Mouse (Mus musculus) midbrain, embryonic 15.5 days (tissue): ENCODE measurements at regions not wholly inside any gene's neighbourhood (a gene's known extent, or its start where the extent isn't known, plus 50 kb on each side); places are given as distances from the start of the nearest gene placed in this dataset.

Experiments
- ATAC-seq: fragments of 200-750 bp; cut with Nextera tagmentation; replicated peaks from 2 replicates; pipeline ENCODE4 v1.8.0; 2017; ENCODE audit warnings: moderate TSS enrichment
- H3K27ac ChIP-seq: fragments of 300-500 bp; sonication (generic); 2 replicates; pipeline ENCODE4 v1.5.1; 2015; ENCODE audit warnings: mild to moderate bottlenecking, inconsistent platforms
- H3K27me3 ChIP-seq: fragments of 300-500 bp; sonication (generic); replicated peaks from 2 replicates; pipeline ENCODE4 v1.6.1; 2015; ENCODE audit warnings: inconsistent platforms
- H3K36me3 ChIP-seq: fragments of 300-500 bp; sonication (generic); replicated peaks from 2 replicates; pipeline ENCODE4 v1.6.1; 2015; ENCODE audit warnings: inconsistent platforms
- H3K4me1 ChIP-seq: fragments of 300-500 bp; sonication (generic); 2 replicates; pipeline ENCODE4 v1.6.1; 2015; ENCODE audit warnings: inconsistent platforms
- H3K4me2 ChIP-seq: fragments of 300-500 bp; sonication (generic); 2 replicates; pipeline ENCODE4 v1.6.1; 2015; ENCODE audit warnings: inconsistent platforms, mild to moderate bottlenecking, moderate library complexity
- H3K4me3 ChIP-seq: fragments of 300-500 bp; sonication (generic); 2 replicates; pipeline ENCODE4 v1.5.1; 2015; ENCODE audit warnings: mild to moderate bottlenecking, inconsistent platforms
- H3K9ac ChIP-seq: fragments of 300-500 bp; sonication (generic); 2 replicates; pipeline ENCODE4 v1.6.1; 2015; ENCODE audit warnings: mild to moderate bottlenecking, inconsistent platforms
- H3K9me3 ChIP-seq: fragments of 300-500 bp; sonication (generic); 2 replicates; pipeline ENCODE4 v1.6.1; 2016; ENCODE audit warnings: inconsistent platforms
- WGBS: fragments of 180-500 bp; shearing (Covaris S2); methylation state at CpG from one replicate; pipeline ENCODE4 v1.1.7; 2015; ENCODE audit warnings: mixed read lengths; 5-methylcytosine and 5-hydroxymethylcytosine counted together

GRCm38 (mm10) chr7:137773051-137773964 lies 335.9 kb downstream of the Glrx3 start:
- no peak overlapping the region for H3K9ac ChIP-seq
- WGBS = 67% methylated on average over 7 of the region's 7 CpGs
- no peak for ATAC-seq

DNA sequence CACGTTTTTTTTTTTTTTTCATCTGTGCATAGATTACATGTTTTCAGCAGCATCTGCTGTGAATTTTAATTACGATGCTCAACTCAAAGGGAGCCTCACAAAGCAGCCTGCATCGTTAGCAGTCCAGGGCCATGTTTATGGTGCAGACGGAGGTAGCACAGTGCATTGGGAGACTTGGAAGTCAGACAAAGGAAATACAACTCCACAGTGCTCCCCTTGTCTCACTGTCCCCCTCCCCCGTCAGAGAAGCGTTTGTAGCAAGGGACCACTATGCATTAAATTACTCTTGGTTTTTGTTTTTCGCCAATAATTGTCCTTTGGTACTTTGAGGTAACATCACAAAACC lies 336.5 kb downstream of the Glrx3 start:
- Histone ChIP-seq H3K36me3 (no peaks in the 10 kb centered on the region), H3K27ac (peak overlapping the region; percentile 48; the same call in 1 of the 2 replicates), H3K4me1 (peaks cover 10% of the 10 kb centered on the region; the same call in 1 of the 2 replicates), H3K4me3 (no peak overlapping the region), H3K4me2 (no peak overlapping the region), H3K9me3 (no peaks in the 10 kb centered on the region), H3K9ac (no peak overlapping the region), H3K27me3 (no peaks in the 10 kb centered on the region)
- 34% methylated on average over 7 of the region's 7 CpGs for WGBS
- peak; percentile 77 for ATAC-seq

More at GRCm38 (mm10) chr7:137773051-137773964, 335.9 kb downstream of the Glrx3 start:
- Histone ChIP-seq H3K27ac (peak overlapping the region; percentile 55), H3K9me3 (no peaks in the 10 kb centered on the region), H3K27me3 (no peaks in the 10 kb centered on the region), H3K4me3 (no peak overlapping the region), H3K36me3 (no peaks in the 10 kb centered on the region), H3K4me2 (no peak overlapping the region), H3K4me1 (peaks cover 10% of the 10 kb centered on the region; the same call in 1 of the 2 replicates)

- no peak for ATAC-seq
Observed at GRCm38 (mm10) chr7:137783954-137784353, 346.5 kb downstream of the Glrx3 start.

DNA sequence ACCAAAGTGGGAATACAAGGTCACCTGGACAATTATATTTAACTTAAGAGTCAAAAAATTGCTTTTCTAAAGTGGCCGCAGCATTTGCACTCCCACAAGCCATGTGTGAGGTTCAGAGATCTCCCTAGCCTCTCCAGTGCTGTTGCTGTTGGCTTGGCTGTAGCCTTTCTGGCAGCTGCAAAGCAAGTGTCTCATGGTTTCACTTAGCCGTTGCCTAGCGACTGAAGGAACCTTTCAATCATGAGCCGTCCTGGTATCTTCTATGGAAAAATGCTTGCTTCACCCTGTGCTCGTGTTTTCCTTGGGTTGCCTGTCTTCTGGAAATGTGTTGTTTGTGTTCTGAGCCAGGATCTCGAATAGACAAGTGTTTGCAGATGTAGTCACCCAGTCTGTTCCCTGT lies 367.9 kb downstream of the Glrx3 start:
- 37% methylated on average over 6 of the region's 6 CpGs for WGBS
- Histone ChIP-seq H3K36me3 (no peaks in the 10 kb centered on the region), H3K27ac (no peak overlapping the region), H3K9ac (no peak overlapping the region), H3K27me3 (no peaks in the 10 kb centered on the region), H3K9me3 (no peaks in the 10 kb centered on the region), H3K4me1 (no peaks in the 10 kb centered on the region; the same call in 1 of the 2 replicates), H3K4me2 (no peak overlapping the region), H3K4me3 (no peak overlapping the region)
- ATAC-seq = no peak

More at GRCm38 (mm10) chr7:137783954-137784353, 346.5 kb downstream of the Glrx3 start:
- Histone ChIP-seq H3K4me2 (no peak overlapping the region), H3K9me3 (no peaks in the 10 kb centered on the region), H3K4me3 (no peak overlapping the region), H3K4me1 (no peaks in the 10 kb centered on the region), H3K27me3 (no peaks in the 10 kb centered on the region), H3K9ac (no peak overlapping the region), H3K27ac (no peak overlapping the region), H3K36me3 (no peaks in the 10 kb centered on the region)

DNA sequence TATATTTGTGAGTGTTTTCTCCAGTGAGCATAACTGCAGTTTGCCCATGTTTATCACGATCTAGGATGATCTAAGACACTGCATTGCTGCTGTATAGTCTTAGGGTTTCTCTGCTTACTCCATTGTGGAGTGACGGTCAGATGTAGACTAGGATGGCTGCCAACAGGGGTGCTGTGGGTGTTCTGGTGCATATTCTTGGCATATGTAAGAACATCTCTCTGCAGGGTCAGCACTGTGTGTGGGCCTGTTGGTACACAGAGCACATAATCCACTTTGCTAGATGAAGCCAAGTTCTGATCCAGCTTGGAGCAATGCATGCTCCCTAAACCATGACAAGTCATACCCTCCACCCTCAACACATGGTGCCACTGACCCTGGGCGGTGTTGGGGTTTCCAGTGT lies 375.4 kb downstream of the Glrx3 start:
- Histone ChIP-seq H3K9ac (no peak overlapping the region), H3K4me2 (no peak overlapping the region), H3K4me3 (no peak overlapping the region), H3K4me1 (no peaks in the 10 kb centered on the region), H3K27me3 (no peaks in the 10 kb centered on the region), H3K36me3 (no peaks in the 10 kb centered on the region), H3K27ac (no peak overlapping the region), H3K9me3 (no peaks in the 10 kb centered on the region)
- ATAC-seq = no peak
- 85% methylated on average over 3 of the region's 3 CpGs for WGBS

DNA sequence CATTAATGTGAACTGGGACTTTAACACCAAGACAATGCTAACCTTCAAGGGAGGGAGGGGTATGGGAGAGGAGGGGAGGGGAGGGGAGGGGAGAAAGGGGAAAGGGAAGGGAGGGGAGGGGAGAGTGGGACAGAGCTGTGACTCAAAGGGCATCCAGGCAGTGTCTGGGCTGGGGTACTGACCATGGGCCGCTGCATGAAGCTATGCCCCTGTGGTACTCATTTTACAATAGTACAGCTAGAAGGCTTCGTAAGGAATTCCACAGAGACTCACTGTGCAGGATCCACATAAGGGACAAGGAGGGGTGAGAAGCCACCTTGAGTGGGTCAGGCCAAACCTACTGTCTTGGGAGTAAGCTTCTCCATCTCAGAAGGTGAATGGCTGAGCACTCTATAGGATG lies 403.1 kb downstream of the Glrx3 start:
- Histone ChIP-seq H3K9me3 (no peaks in the 10 kb centered on the region), H3K4me3 (no peak overlapping the region), H3K9ac (no peak overlapping the region), H3K4me2 (no peak overlapping the region), H3K36me3 (no peaks in the 10 kb centered on the region), H3K4me1 (peaks cover 5% of the 10 kb centered on the region; the same call in 1 of the 2 replicates), H3K27ac (no peak overlapping the region), H3K27me3 (no peaks in the 10 kb centered on the region)
- WGBS = 70% methylated on average over 2 of the region's 2 CpGs
- ATAC-seq = no peak

- Histone ChIP-seq H3K27me3 (no peaks in the 10 kb centered on the region), H3K27ac (no peak overlapping the region), H3K4me3 (no peak overlapping the region), H3K4me1 (peaks cover 5% of the 10 kb centered on the region; the same call in 1 of the 2 replicates), H3K36me3 (no peaks in the 10 kb centered on the region), H3K9ac (no peak overlapping the region), H3K4me2 (no peak overlapping the region), H3K9me3 (no peaks in the 10 kb centered on the region)
- no peak for ATAC-seq
- 52% methylated on average over 5 of the region's 5 CpGs for WGBS
Observed at GRCm38 (mm10) chr7:137841044-137841443, 403.6 kb downstream of the Glrx3 start.

DNA sequence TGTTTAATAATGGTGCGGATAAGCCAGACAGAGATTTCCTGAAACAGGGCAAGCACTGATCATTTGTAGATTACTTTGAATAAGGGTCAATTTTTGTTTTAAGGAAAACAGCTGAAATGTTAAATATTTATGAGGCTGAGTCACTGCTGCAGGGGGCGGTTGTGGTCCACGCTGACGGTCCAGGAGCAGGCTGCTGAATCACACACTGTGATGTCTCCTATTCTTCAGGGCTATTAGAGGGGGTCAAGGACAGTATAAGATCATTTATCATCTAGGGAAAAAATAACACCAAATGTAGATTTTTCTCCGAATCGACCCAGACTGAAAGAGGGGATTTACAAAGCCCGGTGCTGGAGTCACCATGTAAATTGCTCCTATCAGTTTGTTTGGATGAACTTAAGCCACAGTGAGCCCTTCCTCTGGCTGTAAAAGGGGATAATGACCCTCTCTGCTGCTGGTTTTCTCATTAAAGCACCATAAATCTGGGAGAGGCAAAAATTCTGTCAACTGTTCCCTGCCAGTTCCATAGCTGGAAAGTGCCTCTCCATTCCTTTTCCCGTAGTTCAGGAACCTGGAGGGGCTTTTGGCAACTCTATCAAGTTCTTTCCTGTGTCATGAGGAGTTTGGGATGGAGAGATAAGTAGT lies 404.2 kb downstream of the Glrx3 start:
- peaks cover 5% of the 10 kb centered on the region; the same call in 1 of the 2 replicates for H3K4me1 ChIP-seq
- WGBS = 42% methylated on average over 8 of the region's 8 CpGs
- no peak overlapping the region for H3K9ac ChIP-seq
- H3K9me3 ChIP-seq = no peaks in the 10 kb centered on the region
- H3K36me3 ChIP-seq = no peaks in the 10 kb centered on the region
- no peak overlapping the region for H3K4me2 ChIP-seq
- no peak overlapping the region for H3K4me3 ChIP-seq
- ATAC-seq = no peak
- no peak overlapping the region for H3K27ac ChIP-seq
- H3K27me3 ChIP-seq = no peaks in the 10 kb centered on the region

- Histone ChIP-seq H3K9me3 (no peaks in the 10 kb centered on the region), H3K4me2 (no peak overlapping the region), H3K9ac (no peak overlapping the region), H3K27ac (peak overlapping the region; percentile 4; the same call in 1 of the 2 replicates), H3K27me3 (no peaks in the 10 kb centered on the region), H3K4me1 (peaks cover 6% of the 10 kb centered on the region), H3K36me3 (no peaks in the 10 kb centered on the region), H3K4me3 (no peak overlapping the region)
- 35% methylated on average over 11 of the region's 11 CpGs for WGBS
- no peak for ATAC-seq
Observed at GRCm38 (mm10) chr7:137847856-137848255, 410.4 kb downstream of the Glrx3 start.

- H3K4me3 ChIP-seq = no peak overlapping the region
- H3K9ac ChIP-seq = no peak overlapping the region
- ATAC-seq = no peak
- H3K4me2 ChIP-seq = no peak overlapping the region
- H3K4me1 ChIP-seq = peaks cover 6% of the 10 kb centered on the region
- 22% methylated on average over 4 of the region's 4 CpGs for WGBS
- H3K36me3 ChIP-seq = no peaks in the 10 kb centered on the region
- H3K27me3 ChIP-seq = no peaks in the 10 kb centered on the region
- no peak overlapping the region for H3K27ac ChIP-seq
- H3K9me3 ChIP-seq = no peaks in the 10 kb centered on the region
Observed at GRCm38 (mm10) chr7:137851061-137851460, 413.6 kb downstream of the Glrx3 start.

GRCm38 (mm10) chr7:137859681-137860080 lies 422.3 kb downstream of the Glrx3 start:
- no peaks in the 10 kb centered on the region for H3K36me3 ChIP-seq
- no peak overlapping the region for H3K27ac ChIP-seq
- H3K9ac ChIP-seq = no peak overlapping the region
- H3K9me3 ChIP-seq = no peaks in the 10 kb centered on the region
- ATAC-seq = no peak
- H3K4me1 ChIP-seq = 0 out of 2 replicates have a peak, but pooled peaks cover under 1% of the 10 kb centered on the region
- H3K4me2 ChIP-seq = no peak overlapping the region
- no peak overlapping the region for H3K4me3 ChIP-seq
- no peaks in the 10 kb centered on the region for H3K27me3 ChIP-seq
- WGBS = 68% methylated on average over 3 of the region's 3 CpGs

DNA sequence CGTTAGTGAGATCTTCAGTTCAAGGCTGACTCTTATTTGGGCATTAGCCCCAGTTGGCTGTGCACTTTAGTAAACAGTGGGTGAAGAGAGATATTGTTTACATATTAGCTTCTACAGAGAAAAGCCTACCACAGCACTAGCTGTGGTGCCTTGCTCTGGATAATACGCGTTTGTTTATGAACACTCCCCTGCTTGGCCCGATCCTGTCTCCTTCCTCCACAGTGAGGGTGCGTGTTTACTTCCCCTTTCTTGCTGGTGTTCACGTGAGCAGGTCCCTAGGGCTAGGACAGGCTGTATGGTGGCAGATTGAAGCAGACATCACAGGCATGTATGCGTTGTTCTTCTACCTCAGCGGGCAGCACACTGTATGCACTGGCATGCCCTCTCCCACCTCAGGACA lies 423.1 kb downstream of the Glrx3 start:
- WGBS = 72% methylated on average over 8 of the region's 8 CpGs
- H3K27ac ChIP-seq = no peak overlapping the region
- H3K36me3 ChIP-seq = no peaks in the 10 kb centered on the region
- H3K9me3 ChIP-seq = no peaks in the 10 kb centered on the region
- H3K4me1 ChIP-seq = peaks cover 5% of the 10 kb centered on the region
- H3K4me3 ChIP-seq = no peak overlapping the region
- no peak overlapping the region for H3K9ac ChIP-seq
- H3K27me3 ChIP-seq = no peaks in the 10 kb centered on the region
- no peak overlapping the region for H3K4me2 ChIP-seq
- ATAC-seq = no peak
